Mouse (Mus musculus): ENCODE data around the gene Msrb2. TPM values are rescaled to one million over a fixed set of nuclear protein-coding genes. Genes with fewer than 3 reads are reported as not detected.

Gene Msrb2
- polyA plus RNA-seq, 1 experiment from 2014 or later = 7.1 TPM

- ATAC-seq (replicated peaks) = no peak
- H3K9ac ChIP-seq = no peak overlapping the region
Observed at GRCm38 (mm10) chr2:19392793-19393192, 21.6 kb downstream of the Msrb2 start.

DNA sequence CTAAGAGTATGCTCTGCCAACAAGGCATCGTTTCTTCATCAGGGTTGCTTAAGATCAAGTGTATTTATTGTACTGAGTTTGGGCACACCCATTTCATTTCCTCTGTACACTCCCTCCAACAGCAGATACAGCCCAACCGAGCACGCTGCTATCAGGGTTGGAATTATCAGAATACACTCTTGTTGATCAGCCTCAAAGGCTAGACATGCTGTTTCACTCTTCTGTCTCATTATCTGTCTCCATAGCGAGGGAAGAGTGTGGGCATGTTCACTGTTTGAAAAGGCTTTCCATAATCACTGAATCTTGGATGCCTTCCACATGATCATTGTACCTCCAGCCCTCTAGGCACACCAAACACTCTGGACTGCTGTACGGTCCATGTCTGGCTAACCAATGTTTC lies 34.2 kb downstream of the Msrb2 start:
- WGBS = 76% methylated on average over 5 of the region's 5 CpGs
- no peaks in the 10 kb centered on the region for H3K27me3 ChIP-seq (replicated peaks)
- H3K36me3 ChIP-seq (replicated peaks) = no peaks in the 10 kb centered on the region

More at GRCm38 (mm10) chr2:19392793-19393192, 21.6 kb downstream of the Msrb2 start:
- H3K4me1 ChIP-seq = no peaks in the 10 kb centered on the region
- no peaks in the 10 kb centered on the region for H3K27me3 ChIP-seq (replicated peaks)
- H3K27ac ChIP-seq = no peak overlapping the region
- H3K36me3 ChIP-seq (replicated peaks) = no peaks in the 10 kb centered on the region
- no peak overlapping the region for H3K4me2 ChIP-seq
- no peak overlapping the region for H3K4me3 ChIP-seq
- no peaks in the 10 kb centered on the region for H3K9me3 ChIP-seq
- WGBS = 21% methylated on average over 2 of the region's 2 CpGs

DNA sequence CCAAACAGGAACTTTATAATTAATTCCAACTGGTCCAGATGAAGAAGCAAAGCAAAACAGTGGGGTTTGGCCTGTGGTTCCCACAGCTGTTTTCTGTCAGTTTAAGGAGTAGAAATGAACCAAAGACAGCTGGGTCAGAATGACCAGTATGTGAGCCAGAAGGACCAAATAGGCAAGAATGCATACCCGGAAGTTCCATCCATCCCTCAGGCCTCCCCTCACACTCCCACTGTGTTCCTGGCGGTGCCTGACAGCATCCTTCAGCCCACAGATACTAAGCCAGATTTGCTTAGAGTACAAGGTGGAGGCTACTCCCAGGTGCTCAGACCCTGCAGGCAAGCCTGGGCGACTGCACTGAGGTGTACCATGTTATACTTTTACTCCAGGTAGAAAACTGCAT lies 35.3 kb downstream of the Msrb2 start:
- 77% methylated on average over 3 of the region's 3 CpGs for WGBS
- no peaks in the 10 kb centered on the region for H3K9me3 ChIP-seq
- H3K4me1 ChIP-seq = no peaks in the 10 kb centered on the region
- no peak for ATAC-seq (replicated peaks)
- H3K9ac ChIP-seq = no peak overlapping the region
- H3K27ac ChIP-seq = no peak overlapping the region
- no peak overlapping the region for H3K4me3 ChIP-seq
- no peaks in the 10 kb centered on the region for H3K27me3 ChIP-seq (replicated peaks)
- no peaks in the 10 kb centered on the region for H3K36me3 ChIP-seq (replicated peaks)
- no peak overlapping the region for H3K4me2 ChIP-seq

More for the DNA sequence above, 34.2 kb downstream of the Msrb2 start:
- ATAC-seq (replicated peaks) = no peak
- no peak overlapping the region for H3K4me2 ChIP-seq
- H3K9ac ChIP-seq = no peak overlapping the region
- H3K4me1 ChIP-seq = no peaks in the 10 kb centered on the region
- H3K9me3 ChIP-seq = no peaks in the 10 kb centered on the region
- H3K4me3 ChIP-seq = no peak overlapping the region
- no peak overlapping the region for H3K27ac ChIP-seq

GRCm38 (mm10) chr2:19414222-19414965 lies 43.2 kb downstream of the Msrb2 start:
- H3K4me2 ChIP-seq = peak overlapping the region; percentile 61
- H3K4me3 ChIP-seq = peak overlapping the region; percentile 33
- 23% methylated on average over 19 of the region's 19 CpGs for WGBS
- H3K9ac ChIP-seq = peak overlapping the region; percentile 36
- peaks cover 11% of the 10 kb centered on the region for H3K27me3 ChIP-seq (replicated peaks)
- no peak overlapping the region for H3K27ac ChIP-seq
- peaks cover 4% of the 10 kb centered on the region for H3K4me1 ChIP-seq
- no peaks in the 10 kb centered on the region for H3K36me3 ChIP-seq (replicated peaks)
- no peaks in the 10 kb centered on the region for H3K9me3 ChIP-seq
- peak; percentile 66 for ATAC-seq (replicated peaks)

DNA sequence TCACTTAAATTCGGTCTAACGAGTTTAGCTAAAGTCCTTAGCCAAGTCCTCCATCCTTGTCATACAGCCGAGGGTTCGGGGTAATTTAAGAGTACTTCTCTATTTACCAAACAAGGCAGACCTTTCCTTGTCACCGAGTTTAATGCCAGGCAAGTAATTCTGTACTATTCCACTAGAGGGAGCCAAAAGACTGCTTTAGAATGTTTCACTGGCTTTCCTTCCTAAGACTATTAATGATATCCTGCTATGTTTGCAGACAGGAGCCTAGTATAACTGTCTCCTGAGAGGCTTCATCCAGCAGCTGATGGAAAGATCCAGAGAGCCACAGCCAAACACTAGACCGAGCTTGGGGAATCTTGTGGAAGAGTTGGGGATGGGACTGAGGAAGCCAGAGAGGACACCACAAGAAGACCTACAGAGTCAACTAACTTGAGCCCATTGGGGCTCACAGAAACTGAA lies 43.9 kb downstream of the Msrb2 start:
- H3K27ac ChIP-seq = no peak overlapping the region
- peak overlapping the region; percentile 33 for H3K4me3 ChIP-seq
- peak overlapping the region; percentile 36 for H3K9ac ChIP-seq
- 2% methylated on average over 6 of the region's 6 CpGs for WGBS
- H3K4me1 ChIP-seq = peaks cover 7% of the 10 kb centered on the region
- ATAC-seq (replicated peaks) = peak; percentile 84
- H3K4me2 ChIP-seq = peak overlapping the region; percentile 61
- peaks cover 11% of the 10 kb centered on the region for H3K27me3 ChIP-seq (replicated peaks)
- H3K36me3 ChIP-seq (replicated peaks) = no peaks in the 10 kb centered on the region
- no peaks in the 10 kb centered on the region for H3K9me3 ChIP-seq

DNA sequence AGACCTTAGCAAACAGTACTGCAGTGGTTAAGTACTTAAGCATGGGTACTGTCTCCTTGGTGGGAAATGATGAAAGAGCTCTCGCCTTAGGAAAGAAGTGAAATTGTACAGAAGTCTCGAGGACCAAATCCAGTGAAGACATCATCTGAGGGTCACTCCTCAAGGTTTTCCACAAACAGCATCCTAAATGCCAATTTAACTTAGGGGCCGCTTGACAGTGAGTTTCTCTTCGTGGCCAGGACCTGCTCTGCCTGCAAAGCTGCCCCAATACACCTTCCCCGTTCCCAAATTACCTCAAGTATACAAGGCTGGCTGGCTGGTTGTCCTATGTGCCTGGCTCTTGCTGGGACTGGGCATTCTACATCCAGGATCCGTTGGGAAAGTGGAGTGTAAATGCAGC lies 44.8 kb downstream of the Msrb2 start:
- WGBS = 71% methylated on average over 6 of the region's 6 CpGs
- no peak overlapping the region for H3K4me2 ChIP-seq

DNA sequence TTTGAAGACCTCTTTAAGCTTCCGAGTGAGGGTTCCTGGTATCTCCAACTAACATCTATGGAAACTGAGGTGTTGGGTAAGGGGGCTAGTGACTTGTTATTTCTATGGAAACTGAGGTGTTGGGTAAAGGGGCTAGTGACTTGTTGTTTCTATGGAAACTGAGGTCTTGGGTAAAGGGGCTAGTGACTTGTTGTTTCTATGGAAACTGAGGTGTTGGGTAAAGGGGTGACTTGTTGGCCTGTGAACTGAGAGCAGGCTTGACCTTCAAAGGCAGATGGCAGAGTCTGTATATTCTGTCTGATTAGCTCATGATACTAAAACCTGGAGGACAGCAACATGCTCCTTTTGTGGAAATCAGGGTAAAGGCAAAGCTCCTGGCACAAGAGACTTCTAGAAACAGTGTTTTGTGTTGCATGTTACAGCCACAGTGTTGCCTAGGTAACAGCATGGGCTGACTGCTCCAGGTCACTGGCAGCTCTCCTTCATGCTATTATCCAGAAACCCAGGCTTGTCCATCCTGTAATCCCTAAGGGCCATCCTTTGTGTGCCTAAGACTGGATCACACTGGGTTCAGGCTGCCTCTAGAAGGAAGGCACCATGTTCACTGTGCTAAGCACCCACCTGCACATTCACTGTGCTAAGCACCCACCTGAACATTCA lies 48.6 kb downstream of the Msrb2 start:
- H3K9ac ChIP-seq = no peak overlapping the region
- no peak overlapping the region for H3K4me3 ChIP-seq
- H3K4me2 ChIP-seq = no peak overlapping the region
- H3K36me3 ChIP-seq (replicated peaks) = no peaks in the 10 kb centered on the region
- WGBS = 81% methylated on average over 1 of the region's 1 CpGs
- H3K27me3 ChIP-seq (replicated peaks) = peaks cover 27% of the 10 kb centered on the region
- peaks cover 4% of the 10 kb centered on the region for H3K4me1 ChIP-seq
- H3K27ac ChIP-seq = no peak overlapping the region
- H3K9me3 ChIP-seq = no peaks in the 10 kb centered on the region
- peak; percentile 67 for ATAC-seq (replicated peaks)

More for the DNA sequence above, 44.8 kb downstream of the Msrb2 start:
- Histone ChIP-seq H3K9me3 (no peaks in the 10 kb centered on the region), H3K36me3 (replicated peaks) (no peaks in the 10 kb centered on the region), H3K4me3 (no peak overlapping the region), H3K27me3 (replicated peaks) (peaks cover 11% of the 10 kb centered on the region), H3K9ac (no peak overlapping the region), H3K27ac (no peak overlapping the region), H3K4me1 (peaks cover 7% of the 10 kb centered on the region)
- no peak for ATAC-seq (replicated peaks)

DNA sequence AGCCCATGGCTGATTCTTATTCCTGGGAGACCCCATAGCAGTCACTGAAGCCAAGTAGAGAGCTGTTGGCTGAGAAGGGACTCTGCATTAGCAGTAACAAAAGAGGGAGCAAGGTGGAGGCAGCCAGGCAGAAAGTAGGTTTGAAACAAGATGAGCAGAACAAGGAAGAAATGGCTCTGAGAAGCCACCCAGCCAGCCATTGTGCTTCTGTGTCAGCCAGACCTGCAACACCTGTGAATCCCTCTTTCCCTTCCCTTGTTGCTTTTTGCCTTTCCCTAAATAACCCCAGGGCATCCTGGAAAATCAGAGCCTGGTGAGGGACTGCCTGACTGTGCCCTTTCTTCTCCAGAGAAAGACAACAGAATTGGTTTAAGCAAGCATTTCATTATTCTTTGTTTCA lies 51.0 kb downstream of the Msrb2 start:
- peaks cover 39% of the 10 kb centered on the region for H3K27me3 ChIP-seq (replicated peaks)
- ATAC-seq (replicated peaks) = no peak
- no peaks in the 10 kb centered on the region for H3K9me3 ChIP-seq
- H3K4me1 ChIP-seq = peaks cover 3% of the 10 kb centered on the region; the same call in 1 of the 2 replicates
- no peaks in the 10 kb centered on the region for H3K36me3 ChIP-seq (replicated peaks)
- H3K4me3 ChIP-seq = no peak overlapping the region
- H3K9ac ChIP-seq = no peak overlapping the region
- no peak overlapping the region for H3K27ac ChIP-seq
- no peak overlapping the region for H3K4me2 ChIP-seq

GRCm38 (mm10) chr2:19423086-19423485 lies 51.8 kb downstream of the Msrb2 start:
- H3K27me3 ChIP-seq (replicated peaks) = peaks cover 45% of the 10 kb centered on the region
- no peak overlapping the region for H3K4me3 ChIP-seq
- no peak overlapping the region for H3K27ac ChIP-seq
- no peaks in the 10 kb centered on the region for H3K36me3 ChIP-seq (replicated peaks)
- no peak overlapping the region for H3K9ac ChIP-seq
- H3K9me3 ChIP-seq = no peaks in the 10 kb centered on the region
- H3K4me1 ChIP-seq = peaks cover 3% of the 10 kb centered on the region; the same call in 1 of the 2 replicates
- ATAC-seq (replicated peaks) = no peak
- 67% methylated on average over 6 of the region's 6 CpGs for WGBS
- no peak overlapping the region for H3K4me2 ChIP-seq

GRCm38 (mm10) chr2:19429031-19429430 lies 57.8 kb downstream of the Msrb2 start:
- WGBS = 6% methylated on average over 10 of the region's 10 CpGs
- H3K4me1 ChIP-seq = peaks cover 23% of the 10 kb centered on the region
- ATAC-seq (replicated peaks) = no peak

DNA sequence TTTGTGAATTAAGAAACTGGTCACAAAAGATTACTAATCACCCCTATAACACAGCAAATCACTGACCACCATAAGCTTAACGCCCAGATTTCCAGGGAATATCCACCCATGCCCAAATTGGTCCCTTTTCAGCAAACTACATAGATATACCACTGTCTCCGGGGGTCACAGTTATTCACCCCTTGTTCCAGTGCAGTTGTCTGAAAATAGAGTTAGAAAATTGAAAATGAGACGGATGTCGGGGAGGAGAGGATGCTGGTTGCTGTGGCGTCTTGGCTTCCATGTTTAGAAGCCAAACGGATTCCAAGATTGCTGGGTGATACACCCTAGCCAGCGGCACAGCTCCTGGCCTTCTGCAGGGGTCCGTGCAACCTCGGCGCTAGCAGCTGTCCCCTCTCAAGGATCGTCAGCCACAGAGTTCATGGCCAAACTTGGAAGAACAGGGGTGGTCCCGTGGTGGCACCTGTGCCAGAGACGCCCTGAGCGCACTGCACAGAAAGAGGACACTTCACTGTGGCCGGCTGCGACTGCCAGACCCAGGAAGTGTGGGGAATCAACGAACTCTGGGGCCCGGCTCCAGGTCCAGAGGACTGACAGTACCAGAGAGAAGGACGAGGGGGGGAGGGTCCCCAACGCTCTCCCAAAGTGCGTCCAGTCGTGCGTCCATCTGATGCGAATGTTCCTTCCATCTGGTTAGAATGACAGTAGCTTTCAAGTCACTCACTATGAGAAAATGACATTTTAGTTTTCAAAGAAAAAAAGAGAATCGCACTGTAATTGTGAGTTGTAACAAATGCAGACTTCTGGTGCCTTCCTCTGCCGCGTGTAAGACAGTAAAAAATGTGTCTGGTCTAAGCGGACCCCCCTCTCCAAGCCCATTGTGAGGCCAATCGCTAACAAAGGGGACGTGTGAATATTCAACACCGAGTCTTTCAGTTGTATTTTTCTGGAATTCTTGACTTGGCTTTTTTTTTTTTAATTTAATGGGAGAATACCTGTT lies 58.8 kb downstream of the Msrb2 start:
- H3K9ac ChIP-seq = no peak overlapping the region
- 3% methylated on average over 31 of the region's 31 CpGs for WGBS
- peak overlapping the region; percentile 30; the same call in 1 of the 2 replicates for H3K4me3 ChIP-seq
- peak overlapping the region; percentile 51 for H3K4me2 ChIP-seq
- ATAC-seq (replicated peaks) = no peak
- H3K36me3 ChIP-seq (replicated peaks) = no peaks in the 10 kb centered on the region
- H3K27me3 ChIP-seq (replicated peaks) = peaks cover 90% of the 10 kb centered on the region
- H3K27ac ChIP-seq = no peak overlapping the region
- H3K4me1 ChIP-seq = peaks cover 23% of the 10 kb centered on the region
- H3K9me3 ChIP-seq = no peaks in the 10 kb centered on the region

More at GRCm38 (mm10) chr2:19429031-19429430, 57.8 kb downstream of the Msrb2 start:
- no peak overlapping the region for H3K4me2 ChIP-seq
- no peak overlapping the region for H3K4me3 ChIP-seq
- H3K9ac ChIP-seq = no peak overlapping the region
- H3K36me3 ChIP-seq (replicated peaks) = no peaks in the 10 kb centered on the region
- no peak overlapping the region for H3K27ac ChIP-seq
- no peaks in the 10 kb centered on the region for H3K9me3 ChIP-seq
- peaks cover 86% of the 10 kb centered on the region for H3K27me3 ChIP-seq (replicated peaks)

DNA sequence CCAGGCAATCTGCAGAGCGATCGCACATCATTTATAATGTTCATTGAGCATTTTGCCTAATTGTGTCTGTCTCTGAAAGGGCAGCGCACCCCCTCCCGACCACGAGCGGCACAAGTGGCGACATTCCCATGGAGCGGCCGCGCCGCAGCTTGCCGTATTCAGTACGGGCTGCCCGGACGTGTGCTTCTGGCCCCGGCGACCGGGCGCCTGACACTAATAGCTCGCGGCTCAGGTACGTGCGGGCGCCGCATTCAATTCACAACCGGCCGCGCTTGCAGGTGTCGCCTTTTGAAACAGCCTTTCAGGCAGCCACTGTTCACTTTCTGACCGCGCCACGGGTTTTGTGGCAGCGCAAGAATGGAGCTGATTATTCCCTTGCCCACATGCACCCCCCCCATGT lies 59.5 kb downstream of the Msrb2 start:
- H3K9me3 ChIP-seq = no peaks in the 10 kb centered on the region
- H3K27ac ChIP-seq = no peak overlapping the region
- H3K27me3 ChIP-seq (replicated peaks) = peaks cover 90% of the 10 kb centered on the region
- under 1% methylated on average over 33 of the region's 33 CpGs for WGBS
- peak; percentile 51 for ATAC-seq (replicated peaks)
- peak overlapping the region; percentile 51 for H3K4me2 ChIP-seq
- H3K9ac ChIP-seq = no peak overlapping the region
- no peaks in the 10 kb centered on the region for H3K36me3 ChIP-seq (replicated peaks)
- H3K4me3 ChIP-seq = peak overlapping the region; percentile 30
- peaks cover 23% of the 10 kb centered on the region for H3K4me1 ChIP-seq

Data from midbrain, embryonic 15.5 days (tissue).